Mouse (Mus musculus) thymus, postnatal 36 days (tissue): ENCODE data around the gene Wwox.

Source experiments
- DNase-seq, 2 experiments: peaks; one replicate each; pipeline ENCODE4 v3.0.0; 2022; ENCODE audit warnings: mixed read lengths in 2 of 2

Wwox gene

GRCm38 (mm10) chr8:114759621-114760020 is 320.2 kb downstream of the Wwox start:
- no peak for DNase-seq

GRCm38 (mm10) chr8:114768536-114768935 is 329.1 kb downstream of the Wwox start:
- no peak for DNase-seq

- DNase-seq, result peak; percentile 74 to 75
Observed at GRCm38 (mm10) chr8:114770856-114771776, 331.7 kb downstream of the Wwox start.

- no peak for DNase-seq
Observed at GRCm38 (mm10) chr8:114772276-114772849, 332.9 kb downstream of the Wwox start.

GRCm38 (mm10) chr8:114773461-114774414 is 334.3 kb downstream of the Wwox start:
- no peak for DNase-seq

GRCm38 (mm10) chr8:114774415-114774775 is 334.9 kb downstream of the Wwox start:
- no peak for DNase-seq

- DNase-seq, result no peak
Observed at GRCm38 (mm10) chr8:114775543-114775942, 336.1 kb downstream of the Wwox start.

- no peak for DNase-seq
Observed at GRCm38 (mm10) chr8:114776696-114777095, 337.2 kb downstream of the Wwox start.

- no peak for DNase-seq
Observed at GRCm38 (mm10) chr8:114777271-114777980, 338.0 kb downstream of the Wwox start.

- no peak for DNase-seq
Observed at GRCm38 (mm10) chr8:114779002-114779401, 339.5 kb downstream of the Wwox start.

GRCm38 (mm10) chr8:114783321-114783720 is 343.9 kb downstream of the Wwox start:
- DNase-seq, result no peak

GRCm38 (mm10) chr8:114785834-114786233 is 346.4 kb downstream of the Wwox start:
- no peak for DNase-seq

- no peak for DNase-seq
Observed at GRCm38 (mm10) chr8:114789616-114790015, 350.2 kb downstream of the Wwox start.

GRCm38 (mm10) chr8:114790754-114791153 is 351.3 kb downstream of the Wwox start:
- no peak for DNase-seq

GRCm38 (mm10) chr8:114793682-114794081 is 354.2 kb downstream of the Wwox start:
- DNase-seq, result no peak

GRCm38 (mm10) chr8:114801428-114802134 is 362.1 kb downstream of the Wwox start:
- no peak for DNase-seq

- no peak for DNase-seq
Observed at GRCm38 (mm10) chr8:114803113-114803512, 363.7 kb downstream of the Wwox start.

- DNase-seq, result no peak
Observed at GRCm38 (mm10) chr8:114806826-114807420, 367.5 kb downstream of the Wwox start.

GRCm38 (mm10) chr8:114807676-114808426 is 368.4 kb downstream of the Wwox start:
- no peak for DNase-seq

- no peak for DNase-seq
Observed at GRCm38 (mm10) chr8:114810470-114810869, 371.0 kb downstream of the Wwox start.

GRCm38 (mm10) chr8:114813830-114814229 is 374.4 kb downstream of the Wwox start:
- no peak for DNase-seq
